Mouse (Mus musculus) liver, embryonic 13.5 days (tissue): ENCODE measurements around the gene Mtmr11. TPM values are rescaled to one million over a fixed set of nuclear protein-coding genes. Genes with fewer than 3 reads are reported as not detected.

Experiments
- ATAC-seq: fragments of 200-750 bp; cut with Nextera tagmentation; 2 replicates; pipeline ENCODE4 v1.8.0; 2017; ENCODE audit warnings: low read depth, mild to moderate bottlenecking, moderate number of reproducible peaks, moderate library complexity
- DNase-seq: peaks from one replicate; pipeline ENCODE4 v3.0.0; 2022
- H3K27ac ChIP-seq: fragments of 300-500 bp; sonication (generic); 2 replicates; pipeline ENCODE4 v1.5.1; 2015; ENCODE audit warnings: moderate library complexity, mild to moderate bottlenecking, inconsistent platforms
- H3K27me3 ChIP-seq: fragments of 300-500 bp; sonication (generic); 2 replicates; pipeline ENCODE4 v1.6.1; 2015; ENCODE audit warnings: mild to moderate bottlenecking, inconsistent platforms
- H3K36me3 ChIP-seq: fragments of 300-500 bp; sonication (generic); 2 replicates; pipeline ENCODE4 v1.6.1; 2015; ENCODE audit warnings: mild to moderate bottlenecking, inconsistent platforms
- H3K4me1 ChIP-seq: fragments of 300-500 bp; sonication (generic); replicated peaks from 2 replicates; pipeline ENCODE4 v1.6.1; 2015; ENCODE audit warnings: inconsistent platforms
- H3K4me2 ChIP-seq: fragments of 300-500 bp; sonication (generic); 2 replicates; pipeline ENCODE4 v1.6.1; 2015; ENCODE audit warnings: inconsistent platforms, mild to moderate bottlenecking, moderate library complexity
- H3K4me3 ChIP-seq: fragments of 300-500 bp; sonication (generic); replicated peaks from 2 replicates; pipeline ENCODE4 v1.5.1; 2015; ENCODE audit warnings: mild to moderate bottlenecking, inconsistent platforms
- H3K9ac ChIP-seq: fragments of 300-500 bp; sonication (generic); 2 replicates; pipeline ENCODE4 v1.6.1; 2015; ENCODE audit warnings: mild to moderate bottlenecking, inconsistent platforms
- H3K9me3 ChIP-seq: fragments of 300-500 bp; sonication (generic); replicated peaks from 2 replicates; pipeline ENCODE4 v1.6.1; 2016; ENCODE audit warnings: inconsistent platforms
- WGBS: fragments of 180-500 bp; shearing (Covaris S2); methylation state at CpG from one replicate; pipeline ENCODE4 v1.1.7; 2015; ENCODE audit not compliant: insufficient replicate concordance; 5-methylcytosine and 5-hydroxymethylcytosine counted together
- polyA plus RNA-seq: library from polyadenylated mRNA; unstranded; fragments of >200 nt; fragmentation: Nextera tagmentation; extraction: Ambion mirVana; gene quantifications from 2 replicates; pipeline ENCODE4 v1.2.1, GENCODE M21; 2015

Gene Mtmr11
- 1.9 and 2.2 TPM in 2 replicates for polyA plus RNA-seq

DNA sequence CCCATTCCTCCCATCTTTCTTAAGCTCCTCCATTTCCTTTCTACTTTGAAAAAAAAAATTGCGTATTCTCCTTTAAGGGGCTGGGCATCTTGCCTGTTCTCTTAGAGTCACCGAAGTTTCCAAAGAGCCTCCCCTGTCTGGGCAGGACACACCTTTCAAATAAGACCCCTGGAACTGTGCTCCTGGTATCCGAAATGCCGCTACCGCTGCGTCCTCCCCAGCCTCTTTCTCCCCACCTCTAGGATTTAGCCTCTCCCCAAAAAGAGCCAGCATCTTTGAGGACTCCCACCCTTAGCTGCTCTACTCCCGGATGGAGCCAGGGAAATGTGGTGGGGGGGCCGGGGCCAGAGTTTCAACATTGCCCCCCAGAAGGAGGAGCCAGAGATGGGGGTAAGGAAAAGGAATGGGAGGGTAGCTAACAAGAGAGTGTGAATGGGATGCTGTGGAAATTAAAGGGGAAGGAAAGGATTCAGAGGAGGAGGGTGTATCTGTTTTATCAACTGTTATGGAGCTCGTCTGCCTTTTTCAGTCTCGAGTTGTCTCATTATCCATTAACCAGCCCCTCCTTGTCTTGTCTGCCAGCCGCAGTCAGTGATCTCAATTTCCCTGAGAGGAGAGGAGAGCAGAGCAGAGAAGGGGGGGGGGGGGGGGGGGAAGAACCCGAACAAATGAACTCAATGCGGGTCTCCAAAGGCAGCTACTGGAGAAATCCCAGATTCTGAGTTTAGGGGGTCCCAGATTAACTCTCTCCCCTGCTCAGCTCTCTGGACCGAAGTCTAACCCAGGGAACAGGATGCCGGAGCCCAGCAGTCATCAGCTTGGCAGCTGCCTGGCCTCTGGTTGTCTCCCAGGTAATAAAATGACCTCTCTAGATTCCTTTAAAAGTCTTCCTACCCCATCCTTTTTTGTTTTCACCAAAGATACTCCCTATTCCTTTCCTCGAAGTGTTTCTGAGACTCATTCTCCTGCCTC, at the start of gene Mtmr11:
TSS of gene Mtmr11 (plus strand) at position 136 of the 972 bp plus-strand sequence.
- ATAC-seq (no peak), DNase-seq (no peak)
- Histone ChIP-seq H3K4me2 (peak within 1 kb of the TSS; percentile 51), H3K27me3 (peaks cover 54% of the 10 kb centered on the region), H3K4me1 (peaks cover 21% of the 10 kb centered on the region; the same call in 1 of the 2 replicates), H3K9me3 (no peaks in the 10 kb centered on the region), H3K27ac (peak within 1 kb of the TSS; percentile 59), H3K9ac (peak within 1 kb of the TSS; percentile 39), H3K4me3 (peak within 1 kb of the TSS; percentile 45), H3K36me3 (no peaks in the 10 kb centered on the region)
- 13% methylated on average over 15 of the region's 16 CpGs for WGBS

DNA sequence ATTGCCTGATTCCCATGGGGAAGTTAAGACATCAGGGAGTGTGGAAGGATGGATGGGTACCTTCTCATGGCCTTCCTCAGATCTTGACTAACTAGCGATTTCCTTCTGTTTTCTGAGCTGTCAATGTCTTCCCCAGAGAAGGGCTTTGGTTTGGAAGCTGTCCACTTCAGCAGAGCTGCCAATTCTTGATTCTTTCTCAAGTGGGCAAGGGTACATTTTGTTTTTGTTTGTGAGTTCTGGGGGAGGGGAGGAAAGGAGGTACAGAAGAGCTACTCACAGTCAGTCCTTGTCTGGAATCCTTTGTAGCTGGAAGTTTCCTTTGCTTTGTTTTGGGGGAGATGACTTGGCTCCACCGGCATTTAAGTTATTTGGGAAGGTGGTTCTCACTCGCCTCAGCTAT, 48.6 kb upstream of the Mtmr11 start:
- no peak for DNase-seq
- H3K36me3 ChIP-seq: 0 out of 2 replicates have a peak, but pooled peaks cover 2% of the 10 kb centered on the region
- ATAC-seq: no peak
- H3K9ac ChIP-seq: no peak overlapping the region
- peaks cover 24% of the 10 kb centered on the region for H3K4me1 ChIP-seq
- WGBS: 56% methylated on average over 3 of the region's 3 CpGs
- H3K4me3 ChIP-seq: no peak overlapping the region
- H3K27me3 ChIP-seq: no peaks in the 10 kb centered on the region
- no peak overlapping the region for H3K27ac ChIP-seq
- no peak overlapping the region for H3K4me2 ChIP-seq
- no peaks in the 10 kb centered on the region for H3K9me3 ChIP-seq

DNA sequence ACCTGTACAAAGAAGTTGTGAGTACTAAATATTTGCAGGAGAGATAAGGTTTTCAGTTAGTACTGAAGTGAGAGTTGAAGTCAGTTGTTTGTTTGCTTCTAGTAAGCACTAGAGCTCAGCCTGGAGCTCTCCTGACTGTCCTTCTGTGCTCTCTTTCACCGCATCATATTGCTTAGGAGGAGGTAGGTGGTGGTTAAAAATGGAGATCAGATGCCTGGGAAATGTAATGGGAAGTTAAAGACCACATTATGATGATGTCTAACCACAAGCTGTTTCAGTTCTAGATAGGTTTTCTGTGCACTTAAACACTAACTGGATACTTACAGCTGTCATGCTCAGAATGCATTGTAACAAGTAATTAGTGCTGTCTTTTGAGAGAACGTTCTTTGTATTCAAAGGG, 43.7 kb upstream of the Mtmr11 start:
- Histone ChIP-seq H3K4me3 (no peak overlapping the region), H3K9me3 (no peaks in the 10 kb centered on the region), H3K27me3 (no peaks in the 10 kb centered on the region), H3K4me1 (peaks cover 14% of the 10 kb centered on the region), H3K4me2 (no peak overlapping the region), H3K9ac (no peak overlapping the region), H3K27ac (no peak overlapping the region; the same call in 1 of the 2 replicates), H3K36me3 (no peaks in the 10 kb centered on the region)
- DNase-seq (no peak), ATAC-seq (no peak)
- 51% methylated on average over 2 of the region's 2 CpGs for WGBS

DNA sequence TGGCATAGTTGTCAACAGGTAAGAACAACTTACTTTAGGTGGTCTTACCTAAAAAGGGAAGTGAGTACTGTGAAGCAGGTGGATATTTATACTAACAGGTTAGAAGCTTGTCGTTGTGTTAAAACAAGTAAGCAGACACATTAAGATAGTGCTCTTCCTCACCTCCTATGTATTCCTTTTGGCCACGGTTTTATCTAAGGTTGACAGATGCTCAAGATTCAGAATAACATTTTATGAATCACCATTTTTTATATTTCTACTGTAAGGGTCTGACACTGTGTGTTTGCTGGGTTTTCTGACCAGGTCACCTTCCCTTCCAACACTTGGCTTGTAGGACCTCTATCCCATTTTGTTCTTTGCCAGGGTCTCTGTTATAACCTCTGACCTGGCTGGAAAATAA, 43.1 kb upstream of the Mtmr11 start:
- no peaks in the 10 kb centered on the region for H3K27me3 ChIP-seq
- no peak overlapping the region for H3K27ac ChIP-seq
- no peaks in the 10 kb centered on the region for H3K36me3 ChIP-seq
- H3K9me3 ChIP-seq: no peaks in the 10 kb centered on the region
- DNase-seq (no peak), ATAC-seq (no peak)
- H3K9ac ChIP-seq: no peak overlapping the region
- H3K4me3 ChIP-seq: no peak overlapping the region
- peaks cover 12% of the 10 kb centered on the region for H3K4me1 ChIP-seq
- no peak overlapping the region for H3K4me2 ChIP-seq
- 34% methylated on average over 2 of the region's 2 CpGs for WGBS

DNA sequence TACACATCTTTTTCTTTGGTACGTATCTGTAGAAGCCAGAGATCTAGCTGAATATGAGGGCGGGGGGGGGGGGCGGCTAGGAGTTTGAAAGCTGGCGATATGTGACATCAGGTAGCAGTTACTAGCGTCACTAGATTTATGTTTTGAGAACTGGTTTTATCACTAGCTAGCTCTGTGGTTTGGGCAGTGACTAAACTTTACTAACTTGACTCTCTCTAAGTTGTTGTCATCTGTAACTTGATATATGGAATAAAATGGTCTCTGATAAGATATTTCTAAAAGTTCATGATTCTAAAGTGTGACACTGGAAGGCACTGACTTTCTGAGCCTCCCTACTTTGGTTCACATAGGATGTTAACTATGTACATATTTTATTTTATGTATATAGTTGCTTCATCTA, 37.6 kb upstream of the Mtmr11 start:
- 77% methylated on average over 5 of the region's 5 CpGs for WGBS
- ATAC-seq (no peak), DNase-seq (no peak)
- Histone ChIP-seq H3K9me3 (no peaks in the 10 kb centered on the region), H3K27me3 (no peaks in the 10 kb centered on the region), H3K4me2 (no peak overlapping the region), H3K9ac (no peak overlapping the region), H3K27ac (no peak overlapping the region), H3K4me3 (no peak overlapping the region), H3K4me1 (peaks cover 3% of the 10 kb centered on the region), H3K36me3 (no peaks in the 10 kb centered on the region)

DNA sequence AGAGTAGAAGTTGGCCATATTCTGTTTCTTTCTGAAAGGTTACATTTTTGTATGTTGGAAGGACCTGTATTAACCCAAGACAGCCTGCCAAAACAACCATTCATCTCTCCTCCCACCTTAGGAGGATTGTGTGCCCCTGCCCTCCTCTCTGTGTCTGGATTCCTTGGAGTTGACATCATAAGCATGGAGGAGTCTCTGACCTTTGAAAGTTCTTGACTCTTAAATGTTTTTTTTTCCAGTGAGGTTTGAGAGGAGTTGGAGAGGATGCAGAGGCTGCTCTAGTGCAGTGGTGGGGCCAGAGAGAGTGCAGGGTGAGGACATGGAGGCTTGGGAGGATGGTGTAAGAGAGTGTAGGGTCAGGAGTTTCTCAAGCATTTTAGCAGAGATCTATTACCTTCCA, 33.7 kb upstream of the Mtmr11 start:
- no peak for ATAC-seq
- no peak overlapping the region for H3K4me2 ChIP-seq
- no peaks in the 10 kb centered on the region for H3K9me3 ChIP-seq
- peaks cover 14% of the 10 kb centered on the region for H3K4me1 ChIP-seq
- no peak overlapping the region for H3K9ac ChIP-seq
- no peak for DNase-seq
- no peak overlapping the region for H3K27ac ChIP-seq
- no peak overlapping the region for H3K4me3 ChIP-seq
- H3K36me3 ChIP-seq: no peaks in the 10 kb centered on the region
- no peaks in the 10 kb centered on the region for H3K27me3 ChIP-seq

- WGBS: 76% methylated on average over 3 of the region's 3 CpGs
- no peak overlapping the region for H3K27ac ChIP-seq
- ATAC-seq: no peak
Measured at GRCm38 (mm10) chr3:96132478-96132877, 29.3 kb upstream of the Mtmr11 start.

GRCm38 (mm10) chr3:96133327-96133905, 28.4 kb upstream of the Mtmr11 start:
- Histone ChIP-seq H3K27me3 (no peaks in the 10 kb centered on the region), H3K27ac (no peak overlapping the region), H3K4me2 (no peak overlapping the region), H3K4me3 (no peak overlapping the region), H3K4me1 (peaks cover 16% of the 10 kb centered on the region; the same call in 1 of the 2 replicates), H3K9me3 (no peaks in the 10 kb centered on the region), H3K9ac (no peak overlapping the region), H3K36me3 (0 out of 2 replicates have a peak, but pooled peaks cover 3% of the 10 kb centered on the region)
- 74% methylated on average over 11 of the region's 11 CpGs for WGBS
- no peak for DNase-seq
- no peak for ATAC-seq

More at GRCm38 (mm10) chr3:96132478-96132877, 29.3 kb upstream of the Mtmr11 start:
- DNase-seq: no peak
- H3K36me3 ChIP-seq: 0 out of 2 replicates have a peak, but pooled peaks cover 3% of the 10 kb centered on the region
- no peaks in the 10 kb centered on the region for H3K27me3 ChIP-seq
- H3K9me3 ChIP-seq: no peaks in the 10 kb centered on the region
- H3K9ac ChIP-seq: no peak overlapping the region
- no peak overlapping the region for H3K4me3 ChIP-seq
- H3K4me2 ChIP-seq: no peak overlapping the region
- H3K4me1 ChIP-seq: peaks cover 19% of the 10 kb centered on the region

GRCm38 (mm10) chr3:96135011-96135410, 26.8 kb upstream of the Mtmr11 start:
- Histone ChIP-seq H3K9me3 (no peaks in the 10 kb centered on the region), H3K36me3 (0 out of 2 replicates have a peak, but pooled peaks cover 3% of the 10 kb centered on the region), H3K4me2 (no peak overlapping the region), H3K4me1 (0 out of 2 replicates have a peak, but pooled peaks cover 9% of the 10 kb centered on the region), H3K27ac (no peak overlapping the region), H3K9ac (no peak overlapping the region), H3K27me3 (no peaks in the 10 kb centered on the region), H3K4me3 (no peak overlapping the region)
- no peak for DNase-seq
- no peak for ATAC-seq
- 79% methylated on average over 3 of the region's 3 CpGs for WGBS

DNA sequence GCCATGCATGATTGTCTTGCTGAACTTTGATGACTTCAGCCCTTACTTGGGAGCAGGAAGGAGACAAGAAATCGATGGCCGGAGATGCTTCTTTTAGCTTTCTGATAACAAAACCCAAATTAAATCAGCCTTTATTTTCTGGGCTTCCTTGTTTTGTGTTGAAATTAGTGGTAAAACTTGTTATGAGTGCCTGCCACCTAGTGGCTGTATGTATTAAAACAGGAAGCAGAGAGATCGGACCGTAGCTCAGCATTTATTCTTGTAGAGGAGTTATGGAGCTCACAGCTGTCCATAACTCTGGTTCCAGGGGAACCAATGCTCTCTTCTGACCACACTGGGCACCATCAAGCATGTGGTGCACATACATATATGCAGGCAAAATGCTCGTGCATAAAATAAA, 13.9 kb upstream of the Mtmr11 start:
- Histone ChIP-seq H3K4me1 (peaks cover 5% of the 10 kb centered on the region), H3K27ac (no peak overlapping the region), H3K9ac (no peak overlapping the region), H3K9me3 (no peaks in the 10 kb centered on the region), H3K27me3 (no peaks in the 10 kb centered on the region), H3K4me3 (no peak overlapping the region), H3K36me3 (peaks cover 37% of the 10 kb centered on the region), H3K4me2 (no peak overlapping the region)
- peak; percentile 42 for DNase-seq
- WGBS: 8% methylated on average over 5 of the region's 5 CpGs
- no peak for ATAC-seq

DNA sequence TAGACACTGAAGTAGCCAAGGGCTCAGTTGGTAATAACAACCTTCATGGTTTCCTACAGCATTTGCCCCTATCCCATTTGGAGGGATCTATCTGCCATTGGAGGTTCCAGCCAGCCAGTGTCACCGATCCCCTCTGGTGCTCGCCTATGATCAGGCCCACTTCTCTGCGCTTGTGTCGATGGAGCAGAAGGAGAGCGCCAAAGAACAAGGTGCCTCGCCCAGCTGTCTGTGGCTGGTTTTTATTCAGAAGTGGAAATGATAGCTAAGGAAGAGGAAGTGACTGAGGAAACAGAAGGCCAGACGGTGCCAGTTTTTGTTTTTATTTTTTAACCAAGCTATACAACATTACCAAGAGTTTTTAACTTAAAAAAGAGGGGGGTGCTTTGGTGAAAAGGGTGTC, 10.0 kb upstream of the Mtmr11 start:
- Histone ChIP-seq H3K27ac (no peak overlapping the region), H3K4me1 (peaks cover 5% of the 10 kb centered on the region), H3K4me2 (no peak overlapping the region), H3K9me3 (no peaks in the 10 kb centered on the region), H3K36me3 (peaks cover 55% of the 10 kb centered on the region), H3K9ac (no peak overlapping the region), H3K27me3 (no peaks in the 10 kb centered on the region), H3K4me3 (no peak overlapping the region)
- DNase-seq (no peak), ATAC-seq (no peak)
- WGBS: 73% methylated on average over 7 of the region's 7 CpGs
